Mouse (Mus musculus) T-cell, adult 2 months (primary cell): ENCODE measurements around the gene Osmr.
"Not testable (repeated sequence)": the region's sequence is repeated elsewhere in the genome, so short reads cannot be mapped to it uniquely, and the experiment has no call there.

Experiments
- DNase-seq: peaks from one replicate; pipeline ENCODE4 v3.0.0; 2022; ENCODE audit warnings: low spot score

Gene Osmr

DNA sequence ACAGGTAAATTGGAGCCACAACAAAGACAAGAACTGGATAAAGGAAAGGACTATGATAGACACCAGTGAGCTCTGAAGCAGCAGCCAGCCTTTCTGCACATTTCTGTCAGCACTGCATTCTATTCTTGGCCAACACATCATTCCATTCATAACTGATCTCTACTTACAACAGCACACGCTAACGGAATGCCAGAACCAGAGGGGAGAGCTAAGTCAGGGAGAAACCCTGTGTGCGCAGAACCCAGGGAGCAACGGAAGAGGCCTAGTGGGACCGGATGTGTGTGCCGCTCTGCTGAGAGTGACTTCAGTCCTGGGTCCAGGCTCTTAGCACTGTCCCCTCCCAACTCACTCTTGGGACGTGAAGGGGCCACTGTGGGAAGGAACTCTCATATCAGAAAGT lies 13.2 kb downstream of the Osmr start:
- DNase-seq = no peak

DNA sequence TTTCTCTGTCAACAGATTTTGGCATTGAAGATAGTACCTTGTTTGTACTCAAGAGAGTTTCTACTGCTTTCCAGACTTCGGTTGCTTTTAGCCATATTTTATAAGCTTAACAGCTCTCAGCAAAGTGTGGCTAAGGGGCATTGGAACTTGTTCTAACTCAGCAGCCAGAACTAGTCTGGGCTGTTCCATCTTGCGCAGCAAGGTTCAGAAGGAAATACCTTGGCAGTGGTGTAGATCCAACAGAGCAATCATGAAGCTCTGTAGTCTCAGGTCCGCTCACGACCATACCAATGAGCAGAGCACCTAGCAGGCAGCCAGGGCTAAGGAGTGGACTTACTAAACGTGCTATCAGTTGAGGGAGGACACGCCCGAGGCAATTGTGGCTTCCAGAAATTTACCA lies 15.0 kb downstream of the Osmr start:
- DNase-seq = no peak

DNA sequence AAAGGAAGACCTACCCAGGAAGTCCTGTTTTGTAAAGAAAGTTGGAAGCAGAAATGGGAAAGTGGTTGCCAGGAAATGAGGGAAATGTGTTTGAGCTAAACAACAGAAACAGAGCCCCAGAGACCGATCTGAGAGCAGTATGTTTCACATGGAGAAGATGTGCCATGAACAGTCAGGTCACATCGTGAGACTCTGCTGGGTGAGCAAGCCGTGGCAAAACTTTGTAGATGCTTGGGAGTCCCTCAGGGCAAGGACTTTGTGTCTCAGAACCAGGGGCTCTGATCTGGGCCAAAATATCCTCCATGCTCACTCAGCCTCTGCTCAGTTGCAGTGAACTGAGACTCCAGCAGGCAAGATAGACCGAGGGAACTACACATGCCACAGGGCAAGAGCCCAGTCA lies 15.9 kb downstream of the Osmr start:
- no peak for DNase-seq

DNA sequence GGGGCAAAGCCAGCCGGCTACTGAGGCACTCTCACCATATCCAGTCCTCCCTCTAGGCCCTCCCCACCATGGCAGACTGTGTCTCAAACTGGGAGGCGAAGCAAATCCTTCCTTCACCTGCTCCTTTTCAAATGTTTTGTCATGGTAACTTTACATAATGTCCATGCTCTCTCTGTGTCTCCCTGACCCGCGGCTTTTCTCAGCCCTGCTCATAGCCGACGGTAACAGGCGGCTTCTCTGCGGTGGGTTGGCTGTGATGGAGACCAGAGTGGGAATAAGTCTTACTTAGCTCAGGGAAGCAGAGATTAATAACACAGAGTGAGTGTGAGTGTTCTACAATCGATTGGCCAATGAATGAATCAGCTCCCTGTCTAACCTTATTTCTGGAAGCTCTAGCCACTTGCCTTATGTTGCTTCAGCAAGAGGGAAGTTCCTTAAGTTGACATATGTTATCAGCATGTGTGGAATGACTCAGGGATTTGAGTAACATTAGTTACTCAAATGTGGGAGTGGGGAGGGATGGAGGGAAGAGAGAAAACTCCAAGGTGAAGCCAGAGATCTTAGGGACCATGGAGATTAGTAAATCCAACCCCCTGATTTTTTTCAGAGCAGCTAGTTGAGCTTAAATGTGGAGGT lies 17.4 kb downstream of the Osmr start:
- no peak for DNase-seq

DNA sequence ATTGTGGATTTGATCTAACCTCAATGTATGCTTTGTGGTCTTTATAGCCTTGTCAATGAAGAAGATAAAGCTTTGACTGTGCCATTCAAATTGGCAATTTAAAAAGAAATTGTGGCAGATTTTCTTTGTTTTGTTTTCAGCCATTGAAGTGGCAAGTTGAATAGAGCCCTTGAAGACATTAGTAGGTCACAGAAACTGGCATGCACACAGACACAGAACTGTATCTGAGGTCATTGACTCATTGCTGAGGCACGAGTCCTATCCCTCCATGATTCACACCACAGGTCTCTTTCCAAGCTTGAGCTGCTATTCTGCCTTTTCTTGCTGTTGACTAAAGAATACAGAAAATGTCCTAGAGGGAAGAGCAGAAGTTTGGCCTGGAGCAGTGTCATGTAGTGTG lies 24.9 kb downstream of the Osmr start:
- no peak for DNase-seq

DNA sequence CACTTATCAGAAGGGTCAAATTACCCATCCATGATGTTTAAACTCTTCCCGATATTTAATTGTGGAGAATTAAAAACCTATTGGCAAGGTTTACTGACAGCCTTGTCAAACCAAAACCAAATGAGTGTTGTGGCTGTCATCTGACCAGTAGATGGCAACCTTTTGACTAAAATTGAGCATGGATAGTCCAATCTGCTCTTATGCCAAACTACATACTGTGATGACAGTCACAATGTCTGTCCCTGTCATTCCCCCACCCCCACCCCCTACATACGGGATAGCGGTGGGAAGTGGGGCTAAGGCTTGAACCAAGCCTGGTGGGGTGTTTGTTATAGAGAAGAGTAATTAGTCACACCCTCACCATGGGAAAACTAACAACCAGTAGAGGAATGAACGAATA lies 34.6 kb downstream of the Osmr start:
- no peak for DNase-seq

DNA sequence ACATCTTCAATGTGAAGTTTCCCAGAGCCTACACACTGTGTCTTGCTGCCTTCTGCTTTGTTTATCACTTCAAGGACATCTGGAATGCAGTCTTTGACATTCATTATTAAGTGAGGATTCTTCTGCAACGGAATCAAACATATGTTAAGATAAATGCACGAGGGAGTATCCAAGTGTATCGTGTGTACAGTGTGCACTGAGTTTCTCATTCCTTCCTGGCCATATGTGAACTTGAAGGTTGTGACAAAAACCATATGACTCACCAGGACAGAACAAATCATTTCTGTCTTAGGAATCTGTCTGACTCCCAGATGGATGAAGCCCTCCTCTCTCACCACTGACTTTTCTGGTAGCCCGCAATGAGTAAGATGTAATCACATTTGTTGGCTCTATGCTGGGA lies 59.0 kb downstream of the Osmr start:
- DNase-seq = no peak

DNA sequence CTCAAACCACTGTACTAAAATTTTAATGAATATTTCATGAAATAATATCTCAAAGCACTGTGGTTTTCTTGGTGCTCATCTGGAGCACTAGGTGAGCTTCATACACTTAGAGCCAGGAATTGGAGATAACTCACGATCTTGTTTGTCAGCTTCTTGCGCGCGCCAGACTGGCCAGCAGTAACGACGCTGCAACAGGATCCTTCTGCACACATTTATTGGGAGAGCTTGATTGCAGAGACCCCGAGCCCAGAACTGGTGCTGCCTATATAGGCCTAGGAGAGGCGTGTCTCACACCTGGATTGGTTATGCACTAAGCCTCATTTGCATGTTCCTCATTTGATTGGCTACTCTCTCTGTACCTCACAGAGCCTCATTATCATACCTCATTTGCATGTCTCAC lies 73.6 kb downstream of the Osmr start:
- DNase-seq = not testable (repeated sequence)

DNA sequence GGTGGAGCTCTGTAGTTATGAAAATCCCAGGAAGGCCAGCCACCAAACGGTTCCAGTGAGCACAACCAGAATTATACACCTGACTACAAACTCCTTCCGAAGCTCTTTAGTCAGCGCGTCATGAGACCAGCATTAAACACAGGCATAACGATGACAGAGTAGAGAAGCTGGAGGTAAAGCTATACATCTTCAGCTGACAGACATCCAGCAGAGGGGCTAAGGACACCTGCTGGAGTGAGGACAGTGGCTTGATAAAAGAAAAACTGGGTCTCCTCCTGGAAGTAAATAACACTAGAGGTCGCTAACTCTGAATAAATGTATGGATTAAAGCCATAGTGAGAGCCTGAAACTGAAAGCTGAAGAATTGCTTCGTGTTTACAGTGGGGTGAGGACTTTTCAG lies 81.9 kb downstream of the Osmr start:
- no peak for DNase-seq

DNA sequence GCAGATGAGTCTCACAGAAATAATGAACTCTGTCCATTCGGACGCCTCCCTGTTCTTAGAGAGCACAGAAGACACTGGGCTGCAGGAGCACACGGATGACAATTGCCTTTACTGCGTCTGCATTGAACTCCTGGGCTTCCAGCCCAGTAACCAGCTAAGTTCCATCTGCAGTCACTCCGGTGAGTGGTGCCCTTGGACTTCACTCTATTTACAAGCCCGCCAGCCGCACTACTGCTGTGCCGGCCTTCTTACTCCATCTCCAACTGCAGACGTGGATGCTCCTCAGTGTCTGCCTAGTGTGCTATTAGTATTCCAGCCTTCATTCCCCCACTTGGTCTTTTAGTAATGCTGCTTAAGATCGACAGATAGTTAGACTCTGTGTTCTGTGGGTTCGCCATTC lies 83.1 kb downstream of the Osmr start:
- DNase-seq = no peak

DNA sequence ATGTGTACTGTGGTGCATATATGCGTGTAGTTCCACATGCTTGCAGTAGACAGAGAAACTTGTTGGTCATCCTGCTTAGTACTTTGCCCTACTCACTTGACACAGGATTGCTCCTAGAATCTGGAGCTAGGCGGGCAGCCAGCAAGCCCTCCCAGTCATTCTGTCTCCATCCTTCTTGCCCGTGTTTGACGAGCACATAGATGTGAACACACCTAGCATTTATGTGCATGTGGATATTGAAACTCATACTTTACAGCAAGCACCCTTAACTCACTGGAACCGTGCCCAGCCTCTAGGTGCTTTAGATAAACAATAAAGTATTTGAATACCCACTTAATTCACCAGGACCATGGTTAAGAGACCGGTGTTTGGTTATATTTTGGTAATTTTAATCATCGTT lies 84.8 kb downstream of the Osmr start:
- no peak for DNase-seq

DNA sequence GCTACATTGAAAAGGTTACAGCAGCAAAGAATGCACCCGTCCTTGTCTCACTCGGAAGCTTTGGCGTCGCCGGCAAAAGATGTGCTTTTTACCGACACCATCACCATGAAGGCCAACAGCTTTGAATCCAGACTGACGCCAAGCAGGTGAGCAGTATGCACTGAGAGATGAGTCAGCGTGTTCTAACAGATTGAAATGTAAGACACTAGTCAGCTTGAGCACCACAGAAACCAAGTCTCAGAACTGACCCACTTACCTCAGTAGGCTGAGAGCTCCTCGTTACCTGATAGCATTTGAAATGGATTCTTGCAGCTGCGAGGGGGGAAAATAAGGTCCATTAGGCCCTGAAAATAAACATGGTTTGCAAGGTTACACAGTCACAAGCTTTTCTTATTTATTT lies 87.5 kb downstream of the Osmr start:
- DNase-seq = no peak

DNA sequence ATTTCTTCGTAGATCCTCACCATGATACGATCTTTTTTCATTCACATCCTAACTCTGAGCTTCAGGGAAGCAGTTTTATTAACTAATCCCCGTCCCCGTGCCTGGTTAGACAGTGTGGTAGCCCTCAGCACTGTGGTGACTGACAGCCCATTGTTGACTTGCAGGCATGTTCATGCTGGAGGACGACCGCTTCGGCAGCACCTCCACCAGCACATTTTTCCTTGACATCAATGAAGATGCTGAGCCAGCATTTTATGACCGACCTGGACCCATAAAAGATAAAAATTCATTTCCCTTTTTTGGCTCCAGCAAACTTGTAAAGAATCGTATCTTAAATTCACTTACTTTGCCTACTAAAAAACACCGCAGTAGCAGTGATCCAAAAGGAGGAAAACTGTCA lies 88.6 kb downstream of the Osmr start:
- no peak for DNase-seq

DNA sequence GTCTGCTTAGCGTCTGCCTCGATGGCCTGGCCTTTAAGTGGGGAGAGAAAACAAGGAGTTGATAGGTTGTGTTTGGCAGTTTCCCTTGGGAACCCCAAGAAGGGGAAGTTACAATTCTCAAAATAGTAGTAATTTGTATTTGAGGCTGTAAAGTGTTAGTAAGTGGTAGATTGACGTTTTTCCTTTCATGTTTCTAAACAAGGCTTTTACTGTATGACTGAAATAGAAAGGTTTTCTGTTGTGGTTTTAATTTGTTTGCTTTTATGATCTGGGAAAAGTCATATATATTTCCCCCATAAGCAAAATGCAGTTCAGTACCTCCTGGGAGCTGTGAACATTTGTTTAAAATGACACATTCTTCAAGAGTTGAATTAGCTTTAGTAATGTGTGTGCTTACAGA lies 102.5 kb downstream of the Osmr start:
- DNase-seq = no peak
